Mouse (Mus musculus) hindbrain, embryonic 11.5 days (tissue): ENCODE measurements around the gene Nhlh1. TPM values are rescaled to one million over a fixed set of nuclear protein-coding genes. Genes with fewer than 3 reads are reported as not detected.

Experiments
- polyA plus RNA-seq: library from polyadenylated mRNA; unstranded; fragments of >200 nt; fragmentation: Nextera tagmentation; extraction: Ambion mirVana; gene quantifications from 2 replicates; pipeline ENCODE4 v1.2.1, GENCODE M21; 2014

Nhlh1 gene
- polyA plus RNA-seq, 1 experiment from 2014 or later: 20.5 TPM

Other genes starting within 250 kb of the Nhlh1 start
- 0.64 and 0.77 TPM in 2 replicates for gene Cd84, start 217.9 kb downstream of the Nhlh1 start, polyA plus RNA-seq
- gene Gm10521, start 161.9 kb downstream of the Nhlh1 start, polyA plus RNA-seq: not detected in 2 replicates
- 0.11 TPM in 1 of 2 replicates, not detected in the other for gene Slamf6, start 140.1 kb downstream of the Nhlh1 start, polyA plus RNA-seq
- 60.3 and 61.6 TPM in 2 replicates for gene Vangl2, start 29.1 kb downstream of the Nhlh1 start, polyA plus RNA-seq
- gene Copa, start 25.0 kb upstream of the Nhlh1 start, polyA plus RNA-seq: 154 and 191 TPM in 2 replicates
- gene Ncstn, start 25.2 kb upstream of the Nhlh1 start, polyA plus RNA-seq: 120 and 121 TPM in 2 replicates
- gene Pex19, start 69.2 kb upstream of the Nhlh1 start, polyA plus RNA-seq: 173 and 179 TPM in 2 replicates
- 87.8 and 96.0 TPM in 2 replicates for gene Dcaf8, start 90.5 kb upstream of the Nhlh1 start, polyA plus RNA-seq
- gene Pea15a, start 149.2 kb upstream of the Nhlh1 start, polyA plus RNA-seq: 283 and 321 TPM in 2 replicates
- 1.4 and 2.5 TPM in 2 replicates for gene Casq1, start 162.3 kb upstream of the Nhlh1 start, polyA plus RNA-seq
- gene Atp1a4, start 200.8 kb upstream of the Nhlh1 start, polyA plus RNA-seq: 0.06 TPM in 1 of 2 replicates, not detected in the other
- gene Igsf8, start 204.1 kb upstream of the Nhlh1 start, polyA plus RNA-seq: 123 and 136 TPM in 2 replicates
- gene Atp1a2, start 240.5 kb upstream of the Nhlh1 start, polyA plus RNA-seq: 1.9 and 2.6 TPM in 2 replicates